Comparison of ENCODE assay signal across 13 mouse cellular contexts in genomic region chr2:118118045-118118444, GRCm38 (mm10).
"Had no signal": no experiment of that assay in that cellular context is flagged by ENCODE, and none has a peak within 500 bp of the region (broad histone marks: within the 10 kb centered on the region; RNA-seq: fewer than 3 reads in every experiment).

No protein-coding gene starts in this region.

- H3K9me3 ChIP-seq: limb, embryonic 15.5 days; midbrain, embryonic 10.5 days; neural tube, embryonic 12.5 days had no signal

- H3K27ac ChIP-seq: hindbrain, postnatal 0 days; limb, embryonic 15.5 days; liver, embryonic 14.5 days; midbrain, embryonic 10.5 days; neural tube, embryonic 12.5 days; stomach, postnatal 0 days had no signal

- H3K4me2 ChIP-seq: limb, embryonic 15.5 days; neural tube, embryonic 12.5 days had no signal

- H3K9ac ChIP-seq: limb, embryonic 15.5 days; liver, embryonic 14.5 days; neural tube, embryonic 12.5 days had no signal

- DNase-seq: kidney, adult 11 months; layer of hippocampus, adult 9-11 months; layer of hippocampus, postnatal 36 days; lung, adult 18-20 months; midbrain, embryonic 14.5 days; thymus, adult 2 months; thymus, postnatal 25 days had no signal

- ATAC-seq: hindbrain, postnatal 0 days had no signal

- H3K4me3 ChIP-seq: limb, embryonic 15.5 days; midbrain, embryonic 10.5 days; neural tube, embryonic 12.5 days had no signal

- H3K27me3 ChIP-seq: limb, embryonic 15.5 days had no signal

- H3K4me1 ChIP-seq: neural tube, embryonic 12.5 days had no signal
